9 mouse cellular contexts compared by ENCODE assay signal in the genomic region with DNA sequence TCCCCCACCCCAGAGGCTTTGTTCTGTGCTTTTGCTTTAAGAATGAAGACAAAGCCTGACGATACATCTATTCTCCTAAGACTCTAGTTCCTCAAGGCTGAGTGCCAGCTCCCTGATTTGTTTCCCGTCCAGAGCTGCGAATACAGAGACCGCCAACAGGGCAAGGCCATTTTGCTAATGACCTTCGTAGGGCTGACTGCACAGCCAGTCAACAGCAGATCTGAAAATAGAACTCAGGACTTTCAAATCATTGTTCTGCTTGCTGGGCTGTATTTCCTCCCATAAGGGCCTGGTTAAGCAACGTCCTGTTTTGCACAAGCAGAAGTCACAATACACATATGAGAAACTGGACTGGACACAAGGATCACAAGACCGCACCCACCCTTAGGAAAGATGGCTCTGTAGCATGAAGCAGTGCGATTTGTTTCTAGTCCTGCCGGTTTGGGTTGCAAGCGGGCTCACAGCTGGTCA.
DNase-seq lines count a peak whose midpoint lies in the region; ATAC-seq lines count a peak whose summit lies in the region.
"Had no signal": no experiment of that assay in that cellular context is flagged by ENCODE, and none has a peak within 500 bp of the region (broad histone marks: within the 10 kb centered on the region; RNA-seq: fewer than 3 reads in every experiment).

No protein-coding gene starts in this region.

- H3K27ac ChIP-seq in heart, embryonic 15.5 days: peak overlapping the region; percentile 63
- H3K27ac ChIP-seq: embryonic facial prominence, embryonic 13.5 days had no signal

- WGBS in heart, embryonic 15.5 days: 59% methylated on average over 10 of the region's 10 CpGs

- ATAC-seq in heart, embryonic 15.5 days (replicated peaks; ENCODE audit: insufficient number of reproducible peaks, insufficient read depth, low FRiP score, low read depth): peak; percentile 27; the same call in 1 of the 2 replicates

- no peak overlapping the region for H3K4me2 ChIP-seq in heart, embryonic 15.5 days
- H3K4me2 ChIP-seq: embryonic facial prominence, embryonic 13.5 days had no signal

- DNase-seq in cerebellum, postnatal 25 days: peak; percentile 25 to 44
- no peak for DNase-seq in cerebellum, adult 9-11 months
- DNase-seq in right cerebral cortex, postnatal 10 days (ENCODE audit: low spot score in 2 of 2): peak; percentile 55 to 66
- no peak for DNase-seq in right cerebral cortex, postnatal 4 days
- peak; percentile 3 to 11 for DNase-seq in layer of hippocampus, postnatal 36 days
- peak; percentile 62 for DNase-seq in ovary, postnatal 36 days (ENCODE audit: low spot score)
- no peak for DNase-seq in c-Kit-positive CD71-positive TER-119-positive erythroid progenitor cells, embryonic 14.5 days (ENCODE audit: low spot score)

- H3K4me1 ChIP-seq in heart, embryonic 15.5 days (replicated peaks): peaks cover 4% of the 10 kb centered on the region; the same call in 1 of the 2 replicates
- H3K4me1 ChIP-seq: embryonic facial prominence, embryonic 13.5 days had no signal

- no peak overlapping the region for H3K4me3 ChIP-seq in heart, embryonic 15.5 days
- H3K4me3 ChIP-seq: embryonic facial prominence, embryonic 13.5 days had no signal

- no peaks in the 10 kb centered on the region for H3K27me3 ChIP-seq in heart, embryonic 15.5 days
- H3K27me3 ChIP-seq: embryonic facial prominence, embryonic 13.5 days had no signal

- no peak overlapping the region for H3K9ac ChIP-seq in heart, embryonic 15.5 days
- H3K9ac ChIP-seq: embryonic facial prominence, embryonic 13.5 days had no signal

- no peaks in the 10 kb centered on the region for H3K9me3 ChIP-seq in heart, embryonic 15.5 days (replicated peaks)
- H3K9me3 ChIP-seq: embryonic facial prominence, embryonic 13.5 days had no signal

- H3K36me3 ChIP-seq in heart, embryonic 15.5 days: no peaks in the 10 kb centered on the region
- H3K36me3 ChIP-seq: embryonic facial prominence, embryonic 13.5 days had no signal

Comparison
In these comparisons a context has a peak if more than half of its experiments do, and no peak if none do; other contexts are left out.
1. DNase-seq: peak in cerebellum, postnatal 25 days (2 of 2), right cerebral cortex, postnatal 10 days (2 of 2), layer of hippocampus, postnatal 36 days (2 of 2) and ovary, postnatal 36 days (single experiment); none in cerebellum, adult 9-11 months (single experiment), right cerebral cortex, postnatal 4 days (single experiment) and c-Kit-positive CD71-positive TER-119-positive erythroid progenitor cells, embryonic 14.5 days (single experiment).